Mouse (Mus musculus) limb, embryonic 11.5 days (tissue): Measurements from ENCODE around the gene Adamts17. TPM values are rescaled to one million over a fixed set of nuclear protein-coding genes. Genes with fewer than 3 reads are reported as not detected.

Experiments used
- ATAC-seq: fragments of 200-750 bp; cut with Nextera tagmentation; 2 replicates; pipeline ENCODE4 v1.8.0; 2017; ENCODE audit warnings: low read depth; ENCODE audit not compliant: insufficient number of reproducible peaks, low FRiP score, low TSS enrichment
- DNase-seq: peaks from one replicate; pipeline ENCODE4 v3.0.0-alpha.2; 2015; ENCODE audit warnings: low spot score
- H3K27ac ChIP-seq: fragments of 300-500 bp; sonication (generic); replicated peaks from 2 replicates; pipeline ENCODE4 v1.5.1; 2014; ENCODE audit warnings: low read depth, mild to moderate bottlenecking, low read length
- H3K27me3 ChIP-seq: fragments of 300-500 bp; sonication (generic); 2 replicates; pipeline ENCODE4 v1.6.1; 2014; ENCODE audit warnings: mild to moderate bottlenecking, low read length, mixed read lengths; ENCODE audit not compliant: control insufficient read depth, insufficient read depth
- H3K36me3 ChIP-seq: fragments of 300-500 bp; sonication (generic); 2 replicates; pipeline ENCODE4 v1.6.1; 2014; ENCODE audit warnings: mild to moderate bottlenecking, low read length, moderate library complexity, mixed read lengths; ENCODE audit not compliant: control insufficient read depth, insufficient read depth
- H3K4me1 ChIP-seq: fragments of 300-500 bp; sonication (generic); 2 replicates; pipeline ENCODE4 v1.6.1; 2014; ENCODE audit warnings: low read length, mixed read lengths; ENCODE audit not compliant: control insufficient read depth, insufficient read depth
- H3K4me2 ChIP-seq: fragments of 300-500 bp; sonication (generic); 2 replicates; pipeline ENCODE4 v1.6.1; 2014; ENCODE audit warnings: low read depth, mild to moderate bottlenecking, moderate library complexity; ENCODE audit not compliant: severe bottlenecking
- H3K4me3 ChIP-seq: fragments of 300-500 bp; sonication (generic); 2 replicates; pipeline ENCODE4 v1.5.1; 2014; ENCODE audit warnings: low read depth, low read length
- H3K9ac ChIP-seq: fragments of 300-500 bp; sonication (generic); 2 replicates; pipeline ENCODE4 v1.6.1; 2014; ENCODE audit warnings: mild to moderate bottlenecking, low read length
- H3K9me3 ChIP-seq: fragments of 300-500 bp; sonication (generic); 2 replicates; pipeline ENCODE4 v1.6.1; 2016; ENCODE audit warnings: low read length; ENCODE audit not compliant: control insufficient read depth
- WGBS: fragments of 180-500 bp; shearing (Covaris S2); extraction: QIAGEN DNeasy Blood & Tissue Kit; methylation state at CpG from one replicate; pipeline ENCODE4 v1.1.7; 2014; 5-methylcytosine and 5-hydroxymethylcytosine counted together
- polyA plus RNA-seq: library from polyadenylated mRNA; unstranded; fragments of >200 nt; fragmentation: Nextera tagmentation; extraction: Ambion mirVana; gene quantifications from 2 replicates; pipeline ENCODE4 v1.2.1, GENCODE M21; 2014

The Adamts17 gene
- polyA plus RNA-seq, 1 experiment from 2014 or later = 7.7 TPM

DNA sequence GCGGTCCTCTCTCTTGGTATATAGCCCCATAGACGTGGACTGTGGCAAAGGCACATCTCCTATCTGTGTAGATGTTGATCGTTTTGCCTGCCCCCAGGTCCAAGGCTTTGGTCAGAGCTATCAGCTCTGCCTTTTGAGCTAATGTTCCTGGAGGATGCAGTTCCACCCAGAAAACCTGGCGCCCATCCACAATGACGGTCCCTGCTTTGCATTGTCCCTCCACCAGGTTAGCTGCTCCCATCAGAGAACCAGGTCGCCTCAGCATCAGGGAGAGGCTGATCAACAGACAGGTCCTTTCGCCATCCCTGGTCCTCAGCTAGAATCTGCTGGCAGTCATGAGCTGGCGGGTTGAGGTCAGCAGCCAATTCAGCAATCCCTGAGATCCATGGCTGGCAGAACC is 322.6 kb downstream of the Adamts17 start:
- Histone ChIP-seq H3K4me2 (no peak overlapping the region), H3K27ac (no peak overlapping the region), H3K36me3 (no peaks in the 10 kb centered on the region), H3K9ac (no peak overlapping the region), H3K4me1 (no peaks in the 10 kb centered on the region), H3K4me3 (no peak overlapping the region), H3K27me3 (no peaks in the 10 kb centered on the region), H3K9me3 (no peaks in the 10 kb centered on the region)
- 92% methylated on average over 8 of the region's 8 CpGs for WGBS
- ATAC-seq (no peak), DNase-seq (no peak)

DNA sequence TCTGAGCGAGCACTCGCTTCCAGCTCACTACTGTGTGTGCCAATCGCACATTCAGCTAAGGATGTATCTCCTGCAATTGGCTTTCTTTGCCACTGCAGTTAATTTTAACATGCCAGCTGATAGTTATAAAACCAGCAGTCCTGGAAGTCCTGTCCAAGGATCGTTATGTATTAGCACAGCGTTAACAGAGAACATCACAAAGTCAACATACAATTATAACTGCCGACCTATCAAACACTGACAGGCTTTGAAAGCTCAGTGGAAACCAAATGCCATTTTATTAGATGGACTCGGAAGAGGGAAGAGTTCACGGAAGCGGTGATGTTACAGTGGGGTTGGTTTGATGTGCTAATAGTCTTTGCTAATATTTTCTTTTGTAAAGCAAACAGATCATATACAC is 328.8 kb downstream of the Adamts17 start:
- no peak overlapping the region for H3K9ac ChIP-seq
- no peak overlapping the region for H3K27ac ChIP-seq
- DNase-seq = no peak
- no peaks in the 10 kb centered on the region for H3K9me3 ChIP-seq
- no peak for ATAC-seq
- H3K27me3 ChIP-seq = no peaks in the 10 kb centered on the region
- no peaks in the 10 kb centered on the region for H3K4me1 ChIP-seq
- H3K4me2 ChIP-seq = no peak overlapping the region
- 74% methylated on average over 9 of the region's 9 CpGs for WGBS
- H3K36me3 ChIP-seq = no peaks in the 10 kb centered on the region
- no peak overlapping the region for H3K4me3 ChIP-seq

DNA sequence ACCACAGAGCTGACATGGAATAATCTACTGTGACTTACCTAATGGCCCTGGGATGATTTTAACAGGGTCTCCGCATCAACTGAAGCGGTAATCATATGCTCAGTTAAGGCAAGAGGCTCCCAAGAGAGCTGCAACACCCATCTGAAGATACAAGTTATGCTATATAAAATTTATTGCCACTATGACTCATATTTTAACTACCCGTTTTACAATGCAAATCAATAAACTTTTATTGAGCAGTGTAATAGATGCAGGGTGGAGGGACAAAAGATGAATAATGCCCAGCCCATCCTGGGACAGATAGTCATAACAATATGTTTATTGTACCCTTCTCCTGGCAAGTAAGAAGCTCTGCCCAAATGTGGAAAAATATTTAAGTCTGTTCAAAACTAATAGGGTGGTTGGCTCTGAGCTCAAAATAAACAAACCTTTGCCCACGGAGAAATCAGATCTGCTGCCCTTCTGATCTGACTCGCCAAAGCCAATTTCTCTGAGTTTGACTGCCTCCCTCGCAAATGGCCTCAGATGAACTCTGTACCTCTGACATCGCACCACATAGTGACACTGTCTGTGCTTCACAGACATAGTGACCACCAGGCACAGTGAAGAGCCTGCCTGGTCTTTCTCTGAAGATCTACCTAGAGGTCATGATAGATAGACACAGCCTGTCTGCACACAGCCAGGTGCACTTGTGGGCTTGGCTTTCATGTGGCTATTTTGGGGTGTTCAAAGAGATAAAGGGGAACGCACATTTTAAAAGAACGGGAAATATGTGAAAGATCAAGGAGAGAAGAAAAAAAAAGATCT is 329.4 kb downstream of the Adamts17 start:
- no peaks in the 10 kb centered on the region for H3K27me3 ChIP-seq
- no peak for ATAC-seq
- WGBS = 81% methylated on average over 9 of the region's 9 CpGs

DNA sequence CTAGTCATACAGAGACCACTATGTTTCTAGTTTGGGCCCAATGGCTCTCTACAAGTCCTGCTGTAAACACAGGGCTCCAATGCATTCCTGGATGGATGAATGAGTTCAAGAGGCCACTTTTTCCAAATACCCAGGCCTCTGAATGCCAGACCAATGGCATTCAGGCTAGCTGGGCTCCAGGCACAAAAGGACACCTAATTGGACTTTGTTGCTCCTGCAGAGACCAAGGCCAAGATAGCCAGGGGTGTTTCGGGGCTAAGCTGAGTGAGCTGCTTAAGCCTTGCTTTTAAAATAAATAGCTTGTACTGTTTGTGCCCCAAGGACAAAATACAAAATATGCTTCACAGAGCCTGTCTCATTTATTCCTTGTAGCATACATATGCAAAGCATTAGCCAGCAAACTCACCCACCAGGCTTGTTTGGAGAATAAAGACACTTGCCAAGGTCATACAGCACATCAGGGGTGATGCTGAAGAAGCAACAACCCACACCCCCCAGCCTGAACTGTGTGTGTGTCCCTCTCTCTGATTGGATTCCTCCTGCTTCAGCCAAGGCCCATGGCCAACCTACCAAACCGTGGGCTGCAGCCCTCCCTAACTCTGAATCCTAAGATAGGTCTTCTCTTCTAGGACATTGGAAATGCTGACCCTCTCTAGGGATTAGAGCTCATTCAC is 334.1 kb downstream of the Adamts17 start:
- H3K27ac ChIP-seq = no peak overlapping the region
- H3K4me3 ChIP-seq = no peak overlapping the region
- H3K4me1 ChIP-seq = no peaks in the 10 kb centered on the region
- no peaks in the 10 kb centered on the region for H3K36me3 ChIP-seq
- ATAC-seq (no peak), DNase-seq (no peak)
- no peaks in the 10 kb centered on the region for H3K9me3 ChIP-seq
- H3K27me3 ChIP-seq = no peaks in the 10 kb centered on the region
- no peak overlapping the region for H3K4me2 ChIP-seq
- 86% methylated on average over 2 of the region's 2 CpGs for WGBS
- no peak overlapping the region for H3K9ac ChIP-seq

More for the DNA sequence above, 329.4 kb downstream of the Adamts17 start:
- no peak overlapping the region for H3K4me2 ChIP-seq
- H3K27ac ChIP-seq = no peak overlapping the region
- H3K9ac ChIP-seq = no peak overlapping the region
- no peak overlapping the region for H3K4me3 ChIP-seq
- no peaks in the 10 kb centered on the region for H3K4me1 ChIP-seq
- no peak for DNase-seq
- H3K9me3 ChIP-seq = no peaks in the 10 kb centered on the region
- H3K36me3 ChIP-seq = no peaks in the 10 kb centered on the region

DNA sequence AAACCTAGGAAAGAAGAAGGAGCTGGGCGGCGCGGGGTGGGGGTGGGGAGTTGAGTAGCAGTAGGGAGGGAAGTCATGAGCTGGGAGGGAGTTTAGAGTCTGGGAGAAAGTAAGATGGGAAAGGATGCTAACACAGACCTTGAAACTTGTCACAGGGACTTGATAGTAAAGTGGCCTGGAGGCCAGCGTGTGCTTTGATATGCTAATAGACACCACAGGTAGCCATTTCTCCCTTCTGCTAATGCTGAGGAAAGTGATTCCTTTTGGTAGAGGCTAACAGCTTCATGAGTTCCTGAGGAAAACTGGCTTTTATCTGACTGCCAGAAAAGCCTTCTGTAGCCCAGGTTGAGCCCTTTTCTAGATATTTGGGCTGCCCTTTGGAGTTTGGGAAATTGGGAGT is 344.3 kb downstream of the Adamts17 start:
- Histone ChIP-seq H3K4me2 (no peak overlapping the region), H3K9me3 (no peaks in the 10 kb centered on the region), H3K4me1 (no peaks in the 10 kb centered on the region), H3K4me3 (no peak overlapping the region), H3K27ac (no peak overlapping the region), H3K9ac (no peak overlapping the region), H3K27me3 (no peaks in the 10 kb centered on the region), H3K36me3 (no peaks in the 10 kb centered on the region)
- ATAC-seq (no peak), DNase-seq (no peak)
- 18% methylated on average over 4 of the region's 4 CpGs for WGBS

DNA sequence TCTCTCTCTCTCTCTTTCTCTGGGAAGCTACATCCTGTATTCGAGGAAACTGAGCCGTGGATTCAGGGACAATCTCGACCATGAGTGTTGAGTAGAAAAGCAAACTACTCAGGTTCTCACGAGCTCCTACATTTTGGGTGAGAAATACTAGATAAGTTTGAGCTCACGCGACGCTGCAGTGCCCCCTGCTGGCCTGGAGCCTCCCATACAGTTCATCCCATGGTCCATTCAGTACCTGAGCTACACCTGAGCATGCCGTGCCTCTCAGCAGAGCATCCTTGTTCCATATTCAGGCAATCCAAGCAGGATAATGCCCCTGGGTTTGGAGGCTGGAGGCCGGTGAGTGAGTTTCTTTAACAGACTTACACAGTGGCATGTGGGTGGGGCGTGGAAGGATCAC is 359.9 kb downstream of the Adamts17 start:
- no peaks in the 10 kb centered on the region for H3K9me3 ChIP-seq
- 19% methylated on average over 10 of the region's 10 CpGs for WGBS
- H3K9ac ChIP-seq = no peak overlapping the region
- H3K4me3 ChIP-seq = no peak overlapping the region
- H3K27me3 ChIP-seq = no peaks in the 10 kb centered on the region
- no peaks in the 10 kb centered on the region for H3K36me3 ChIP-seq
- peak; percentile 85 for DNase-seq
- no peaks in the 10 kb centered on the region for H3K4me1 ChIP-seq
- H3K27ac ChIP-seq = no peak overlapping the region
- H3K4me2 ChIP-seq = no peak overlapping the region
- 0 out of 2 replicates have a peak, but pooled peaks have one; percentile 31 for ATAC-seq

Other genes with a start within 250 kb of the Adamts17 start
- gene Asb7, start 150.1 kb upstream of the Adamts17 start, polyA plus RNA-seq = 17.7 and 20.5 TPM in 2 replicates
- gene Lins1, start 149.8 kb upstream of the Adamts17 start, polyA plus RNA-seq = 24.5 and 28.2 TPM in 2 replicates
- 1.1 and 1.5 TPM in 2 replicates for gene Cers3, start 96.2 kb upstream of the Adamts17 start, polyA plus RNA-seq